Mouse (Mus musculus) right cerebral cortex, postnatal 36 days (tissue): ENCODE data around the gene Sae1.
A peak's percentile ranks its signal among the peaks of the same experiment; 100 is the strongest.
"Not testable (repeated sequence)": the region's sequence is repeated elsewhere in the genome, so short reads cannot be mapped to it uniquely, and the experiment has no call there.

Experiments used
- DNase-seq, 2 experiments: peaks; one replicate each; pipeline ENCODE4 v3.0.0; 2022; ENCODE audit warnings: low spot score in 2 of 2, mixed read lengths in 1 of 2

The Sae1 gene

DNA sequence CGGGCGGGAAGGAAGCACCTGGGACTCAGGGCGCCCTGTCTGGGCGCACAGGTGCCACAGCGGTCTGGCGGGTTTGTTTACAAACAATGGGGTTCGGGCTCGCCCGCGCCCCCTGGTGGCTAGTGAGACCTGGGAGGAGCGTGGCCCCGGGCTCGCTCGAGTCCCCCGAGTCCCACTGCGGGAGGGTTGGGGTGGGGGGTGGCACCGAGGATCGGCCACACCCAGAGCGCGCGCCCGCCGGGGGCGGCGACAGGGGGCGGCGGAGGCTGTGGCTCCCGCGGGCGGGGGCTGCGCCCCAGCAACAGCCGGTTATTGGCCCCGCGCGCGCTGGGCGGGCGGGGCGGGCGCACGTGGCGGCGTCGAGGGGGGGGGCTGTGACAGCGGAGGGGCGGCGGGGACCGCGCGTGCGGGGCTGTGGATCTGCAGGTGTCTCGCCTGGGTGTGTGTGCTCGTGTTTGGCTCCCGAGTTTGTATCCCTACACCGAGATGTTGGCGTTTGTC lies 77.5 kb downstream of the Sae1 start:
- DNase-seq: peak in 1 of 2 experiments; percentile 51

DNA sequence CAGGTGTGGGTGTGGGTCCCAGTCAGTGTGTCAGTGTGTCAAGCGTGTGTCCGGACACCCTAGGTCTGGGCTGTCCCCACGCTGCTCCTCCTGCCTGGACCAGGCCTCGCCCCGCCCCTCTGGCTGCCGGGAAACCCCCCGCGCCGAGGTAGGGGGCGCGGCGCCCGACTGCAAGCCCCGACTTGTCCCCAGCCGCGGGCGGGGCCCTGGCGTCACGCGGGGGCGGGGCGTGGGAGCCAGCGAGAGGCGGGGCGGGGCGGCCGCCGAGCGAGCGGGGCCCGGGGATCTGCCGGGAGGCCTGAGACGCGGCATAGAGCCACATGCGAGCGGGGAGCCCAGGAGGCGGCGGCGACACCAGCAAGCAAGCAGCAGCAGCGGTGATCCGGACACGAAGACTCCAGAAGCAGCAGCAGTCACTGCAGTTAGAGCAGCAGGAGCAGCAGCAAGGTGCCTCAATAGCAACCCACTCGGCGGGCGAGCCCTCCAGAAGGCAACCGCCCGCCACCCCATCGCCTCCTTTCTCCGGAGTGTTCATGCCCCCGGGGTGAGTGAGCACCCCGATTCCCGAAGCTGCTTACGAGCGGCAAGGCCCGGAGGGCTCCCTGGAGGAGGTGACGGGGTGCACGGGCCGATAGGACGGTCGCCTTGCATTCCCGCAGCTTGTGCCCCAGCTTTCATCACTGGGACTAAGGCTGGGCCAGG lies 78.1 kb downstream of the Sae1 start:
- DNase-seq: peak in 1 of 2 experiments; percentile 75

DNA sequence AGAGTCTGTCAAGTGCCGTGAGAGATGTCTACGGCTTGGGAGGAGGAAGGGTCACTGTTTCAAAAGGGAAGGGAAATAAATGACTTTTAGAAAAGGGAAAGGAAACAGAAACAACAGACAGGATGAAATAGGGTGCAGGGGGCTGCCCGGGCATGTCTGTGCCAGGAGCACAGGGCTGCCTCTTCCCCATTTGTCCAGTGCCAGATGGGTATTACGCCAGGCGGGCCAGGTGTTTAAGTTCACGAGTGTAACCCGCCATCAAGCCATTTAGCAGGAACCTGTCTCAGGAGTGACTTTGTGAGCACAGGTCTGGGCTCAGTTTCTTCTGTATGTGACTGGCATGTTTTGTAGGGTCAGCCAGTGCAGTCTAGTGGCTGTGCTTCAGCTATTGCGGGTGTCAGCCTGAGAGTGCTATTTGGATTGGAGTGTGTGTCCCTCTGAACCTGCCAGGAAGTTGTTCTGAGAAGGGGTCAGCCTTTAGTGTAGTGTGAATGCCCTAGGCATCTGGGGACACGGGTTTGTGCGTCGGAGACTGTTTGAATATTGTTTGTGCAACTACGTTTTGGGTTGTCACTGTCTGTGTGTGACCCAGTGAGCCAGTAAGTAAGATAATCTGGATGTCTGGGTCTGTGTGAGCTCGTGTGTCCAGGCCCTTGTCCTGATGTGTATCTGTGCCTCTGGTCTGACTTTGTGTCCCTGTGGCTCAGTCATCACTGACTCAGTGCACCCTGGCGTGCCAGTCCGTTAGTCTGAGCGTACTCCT lies 78.9 kb downstream of the Sae1 start:
- no peak for DNase-seq

DNA sequence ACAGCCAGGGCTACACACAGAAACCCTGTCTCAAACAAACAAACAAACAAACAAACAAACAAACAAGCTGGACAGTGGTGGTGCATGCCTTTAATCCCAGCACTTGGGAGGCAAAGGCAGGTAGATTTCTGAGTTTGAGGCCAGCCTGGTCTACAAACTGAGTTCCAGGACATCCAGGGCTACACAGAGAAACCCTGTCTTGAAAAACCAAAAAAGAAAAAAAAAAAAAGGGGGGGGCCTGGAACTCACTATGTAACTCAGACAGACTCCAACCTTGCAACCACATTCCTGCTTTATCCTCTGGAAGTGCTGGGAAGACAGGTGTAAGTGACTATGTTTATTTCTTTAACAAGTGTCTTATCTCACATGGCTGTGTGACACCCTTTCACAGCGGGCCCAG lies 79.5 kb downstream of the Sae1 start, which contains the start of gene Bbc3:
Bbc3 (plus strand) TSS at position 301 of the 400 bp plus-strand sequence.
- DNase-seq: not testable (repeated sequence)

DNA sequence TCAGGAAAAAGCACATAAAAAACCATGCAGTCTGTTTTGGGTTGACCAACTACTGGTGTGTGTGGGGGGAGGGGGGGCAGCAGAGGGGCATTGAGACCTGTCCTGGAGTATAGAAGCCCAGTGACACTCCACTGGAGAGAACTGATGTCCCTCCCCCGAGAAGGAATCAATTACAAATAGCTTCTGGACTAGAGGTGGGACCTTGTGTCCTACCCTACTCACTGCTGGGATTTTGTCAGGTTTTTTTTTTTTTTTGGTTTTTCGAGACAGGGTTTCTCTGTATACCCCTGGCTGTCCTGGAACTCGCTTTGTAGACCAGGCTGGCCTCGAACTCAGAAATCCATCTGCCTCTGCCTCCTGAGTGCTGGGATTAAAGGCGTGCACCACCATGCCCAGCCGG lies 80.5 kb downstream of the Sae1 start:
- DNase-seq: not testable (repeated sequence)

- peak; percentile 96 for DNase-seq
Measured at GRCm38 (mm10) chr7:16299419-16300035, 88.1 kb downstream of the Sae1 start.

DNA sequence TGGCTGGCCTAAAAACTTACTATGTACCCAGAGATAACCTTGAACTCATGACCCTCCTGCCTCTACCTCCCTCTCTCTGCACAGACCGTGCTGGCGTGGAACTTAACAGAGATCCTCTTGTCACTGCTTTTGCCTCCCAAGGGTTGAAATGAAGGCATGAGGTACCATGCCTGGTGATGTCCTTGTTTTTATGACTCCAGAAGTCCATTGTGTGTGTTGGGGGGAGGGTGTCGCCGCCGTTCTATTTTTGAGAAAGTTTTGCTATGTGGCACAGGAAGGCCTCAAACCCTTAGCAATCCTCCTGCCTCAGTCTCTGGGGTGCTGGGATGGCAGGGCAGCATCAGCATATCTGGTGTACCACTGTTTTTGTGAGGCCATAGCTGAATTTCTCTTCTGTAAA lies 88.7 kb downstream of the Sae1 start:
- DNase-seq: no peak

DNA sequence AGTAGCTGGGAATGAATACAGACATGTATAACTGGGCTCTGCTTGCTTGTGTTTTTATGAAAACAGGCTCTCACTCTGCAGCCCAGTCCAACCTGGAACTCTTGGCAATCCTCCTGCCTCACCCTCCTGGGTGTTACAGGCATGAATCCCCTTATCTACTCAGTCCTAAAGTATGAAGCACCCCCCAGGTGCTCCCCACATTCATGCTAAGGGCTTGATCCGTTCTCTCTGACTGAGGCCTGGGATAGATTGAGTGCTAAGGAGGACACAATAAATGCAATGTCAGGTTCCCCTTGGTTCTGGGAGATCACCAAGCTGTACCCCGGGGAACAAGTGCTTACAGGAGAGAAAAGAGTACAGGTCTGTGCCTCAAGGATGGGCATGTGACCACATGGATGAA lies 90.0 kb downstream of the Sae1 start:
- DNase-seq: no peak

- DNase-seq: peak; percentile 63 to 71
Measured at GRCm38 (mm10) chr7:16296766-16297390, 90.7 kb downstream of the Sae1 start.

DNA sequence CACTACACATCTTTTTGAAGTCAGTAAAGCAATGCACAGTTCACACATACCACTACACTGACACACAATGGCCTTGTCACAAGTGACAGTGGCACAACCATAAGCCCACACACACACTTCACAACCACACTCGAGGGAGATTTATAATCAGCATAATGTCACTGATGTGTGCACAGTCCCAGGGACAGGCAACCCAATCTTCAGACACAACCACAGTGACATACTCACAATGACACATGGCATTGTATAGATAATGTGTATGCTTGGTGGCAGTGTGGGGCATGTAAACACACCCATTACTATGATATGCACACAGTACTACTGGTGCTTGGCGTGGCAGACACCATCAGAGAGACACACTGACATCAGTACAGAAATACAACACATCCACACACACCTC lies 91.5 kb downstream of the Sae1 start:
- no peak for DNase-seq

GRCm38 (mm10) chr7:16295321-16295900 lies 92.2 kb downstream of the Sae1 start:
- peak; percentile 81 to 86 for DNase-seq

GRCm38 (mm10) chr7:16294837-16295236 lies 92.8 kb downstream of the Sae1 start:
- DNase-seq: peak; percentile 87 to 89

GRCm38 (mm10) chr7:16294346-16294745 lies 93.3 kb downstream of the Sae1 start:
- DNase-seq: no peak

GRCm38 (mm10) chr7:16287791-16288190 lies 99.8 kb downstream of the Sae1 start:
- DNase-seq: no peak

DNA sequence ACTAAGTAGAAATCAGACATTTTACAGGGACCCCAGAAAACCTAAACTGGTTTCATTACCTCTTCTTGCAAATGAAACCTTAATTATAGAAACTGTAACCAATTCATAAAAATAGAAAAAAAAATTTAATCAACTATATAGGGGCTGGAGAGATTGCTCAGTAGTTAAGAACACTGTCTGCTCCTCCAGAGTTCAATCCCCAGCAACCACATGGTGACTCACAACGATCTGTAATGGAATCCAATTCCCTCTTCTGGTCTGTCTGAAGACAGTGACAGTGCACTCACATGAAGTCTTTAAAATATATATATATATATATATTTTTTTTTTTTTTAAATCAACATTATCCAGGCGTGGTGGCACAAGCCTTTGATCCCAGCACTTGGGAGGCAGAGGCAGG lies 100.6 kb downstream of the Sae1 start:
- no peak for DNase-seq

- DNase-seq: peak; percentile 98
Measured at GRCm38 (mm10) chr7:16286026-16286961, 101.3 kb downstream of the Sae1 start, which contains the start of gene Ccdc9. TSS of gene Ccdc9 (minus strand) at chr7:16286795.

DNA sequence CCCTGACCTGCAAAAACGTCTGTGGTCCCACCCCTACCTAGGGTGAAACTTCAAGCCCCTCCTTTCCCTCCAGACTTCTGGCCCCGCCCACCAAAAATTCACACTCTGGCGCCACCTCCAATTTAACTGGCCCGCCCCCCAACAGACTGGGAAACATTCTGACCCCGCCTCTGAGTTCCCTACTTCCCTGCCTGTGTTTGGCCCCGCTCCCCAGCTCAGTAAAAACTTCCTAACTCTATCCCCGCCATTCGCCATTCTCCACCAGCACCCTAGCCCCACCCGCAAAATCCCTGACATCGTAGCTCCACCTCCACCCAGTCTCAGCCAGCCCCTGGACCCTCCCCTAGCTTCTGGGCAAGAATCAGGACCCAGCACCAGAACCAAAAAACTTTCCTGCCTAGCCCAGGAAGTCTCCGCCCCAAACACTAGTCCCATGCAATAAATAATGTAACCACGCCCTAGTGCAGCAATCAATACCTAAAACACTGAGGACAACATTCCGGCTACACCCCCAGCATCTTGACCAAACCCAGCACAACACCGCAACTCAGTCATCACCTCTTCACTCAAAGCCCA lies 102.1 kb downstream of the Sae1 start:
- DNase-seq: no peak

GRCm38 (mm10) chr7:16284904-16285303 lies 102.7 kb downstream of the Sae1 start:
- no peak for DNase-seq

DNA sequence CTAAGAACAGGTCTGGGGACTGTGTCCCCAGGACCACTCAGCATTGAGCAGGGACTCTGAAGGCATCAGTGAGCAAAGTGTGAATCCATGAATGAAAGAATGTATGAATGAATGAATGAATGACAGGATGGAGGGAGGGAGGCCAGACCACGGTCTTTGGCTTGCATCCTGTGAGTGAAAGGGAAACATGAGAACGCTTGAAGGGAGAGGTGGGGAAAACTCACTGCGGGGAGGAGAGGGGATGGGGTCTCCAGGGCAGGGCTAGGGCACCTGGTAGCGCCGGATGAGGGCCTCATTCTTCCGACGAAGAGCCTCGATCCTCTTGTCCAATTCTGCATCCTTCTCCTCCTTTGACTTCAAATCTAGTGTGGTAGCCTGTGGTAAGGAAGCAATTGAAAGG lies 103.6 kb downstream of the Sae1 start:
- no peak for DNase-seq

DNA sequence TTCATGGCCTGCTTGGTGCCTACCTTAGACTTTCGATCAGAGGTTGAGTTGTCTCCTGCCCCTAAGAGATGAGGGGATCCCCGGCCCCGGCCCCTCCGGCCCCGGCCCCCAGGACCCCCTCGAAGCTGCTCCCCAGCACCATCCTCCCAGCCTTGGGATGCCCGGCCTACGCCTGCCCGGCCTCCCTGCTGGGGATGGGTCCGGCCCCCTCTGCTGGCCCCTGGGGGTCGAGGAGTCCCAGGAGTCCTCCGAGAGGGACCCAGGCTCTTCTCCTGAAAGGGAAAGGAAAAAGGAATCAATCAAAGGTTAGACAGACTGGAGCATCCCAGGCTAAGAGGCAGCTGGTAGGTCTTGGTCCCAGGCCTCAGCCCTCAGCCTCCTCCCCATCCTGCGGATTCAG lies 105.3 kb downstream of the Sae1 start:
- no peak for DNase-seq
